Mouse (Mus musculus) erythroblast, embryonic 14.5 days (primary cell): Measurements from ENCODE around the gene Gm45799.

ENCODE experiments used
- GATA1 ChIP-seq: IDR thresholded peaks from 2 replicates; pipeline ENCODE4 v1.6.1; 2012; ENCODE audit warnings: low read length, inconsistent platforms, mixed read lengths
- TAL1 ChIP-seq: IDR thresholded peaks from 3 replicates; pipeline ENCODE4 v1.6.1; 2012; ENCODE audit warnings: low read length, inconsistent platforms, mixed read lengths

- TF ChIP-seq GATA1 (no peak), TAL1 (no peak)
Observed at GRCm38 (mm10) chr7:105634272-105634920, 6.0 kb upstream of the Gm45799 start.
